Mouse (Mus musculus): Measurements from ENCODE around the gene Zdhhc20. TPM values are rescaled to one million over a fixed set of nuclear protein-coding genes. Genes with fewer than 3 reads are reported as not detected.
"Not testable (repeated sequence)": the region's sequence is repeated elsewhere in the genome, so short reads cannot be mapped to it uniquely, and the experiment has no call there.

The Zdhhc20 gene
- polyA plus RNA-seq, 1 experiment: 51.5 TPM

GRCm38 (mm10) chr14:57911316-57911715 lies 21.2 kb upstream of the Zdhhc20 start:
- no peak overlapping the region for H3K4me3 ChIP-seq (ENCODE audit: low read depth, low read length)
- H3K9me3 ChIP-seq (replicated peaks; ENCODE audit: control insufficient read depth, insufficient read depth, low read length, poor library complexity, severe bottlenecking): no peaks in the 10 kb centered on the region
- TF ChIP-seq EP300 (IDR thresholded peaks at IDR 0.05; ENCODE audit: insufficient read depth, low read depth, low read length): no peak
- TF ChIP-seq CTCF (IDR thresholded peaks at IDR 0.05; ENCODE audit: low read depth, low read length): no peak
- TF ChIP-seq POLR2A (IDR thresholded peaks at IDR 0.05; ENCODE audit: insufficient read depth, low read length): no peak
- H3K9ac ChIP-seq (ENCODE audit: low read depth, poor library complexity, severe bottlenecking): no peak overlapping the region; the same call in 1 of the 2 replicates
- H3K27ac ChIP-seq (ENCODE audit: insufficient read depth, low read length): peak overlapping the region; percentile 63; the same call in 1 of the 2 replicates
- H3K36me3 ChIP-seq (ENCODE audit: control insufficient read depth, insufficient read depth, low read length, poor library complexity, severe bottlenecking): no peaks in the 10 kb centered on the region
- H3K4me1 ChIP-seq (ENCODE audit: control insufficient read depth, insufficient read depth, low read length): peaks cover 9% of the 10 kb centered on the region
- H3K27me3 ChIP-seq (ENCODE audit: control insufficient read depth, insufficient read depth, low read length, poor library complexity, severe bottlenecking): no peaks in the 10 kb centered on the region

- H3K27me3 ChIP-seq (ENCODE audit: control insufficient read depth, insufficient read depth, low read length, poor library complexity, severe bottlenecking): no peaks in the 10 kb centered on the region
- no peaks in the 10 kb centered on the region for H3K36me3 ChIP-seq (ENCODE audit: control insufficient read depth, insufficient read depth, low read length, poor library complexity, severe bottlenecking)
- H3K9ac ChIP-seq (ENCODE audit: low read depth, poor library complexity, severe bottlenecking): 0 out of 2 replicates have a peak overlapping the region, but pooled peaks have one; percentile 13
- H3K4me3 ChIP-seq (ENCODE audit: low read depth, low read length): peak overlapping the region; percentile 18
- H3K4me1 ChIP-seq (ENCODE audit: control insufficient read depth, insufficient read depth, low read length): peaks cover 9% of the 10 kb centered on the region
- 0 out of 2 replicates have a peak overlapping the region, but pooled peaks have one; percentile 24 for H3K27ac ChIP-seq (ENCODE audit: insufficient read depth, low read length)
- H3K9me3 ChIP-seq (replicated peaks; ENCODE audit: control insufficient read depth, insufficient read depth, low read length, poor library complexity, severe bottlenecking): no peaks in the 10 kb centered on the region
- TF ChIP-seq EP300 (IDR thresholded peaks at IDR 0.05; ENCODE audit: insufficient read depth, low read depth, low read length) (peak; percentile 70; the same call in 1 of the 2 replicates), POLR2A (IDR thresholded peaks at IDR 0.05; ENCODE audit: insufficient read depth, low read length) (no peak), CTCF (IDR thresholded peaks at IDR 0.05; ENCODE audit: low read depth, low read length) (peak; percentile 89)
These were observed 20.5 kb upstream of the Zdhhc20 start for GRCm38 (mm10) chr14:57910501-57911068.

GRCm38 (mm10) chr14:57909297-57909696 lies 19.2 kb upstream of the Zdhhc20 start:
- no peak overlapping the region for H3K27ac ChIP-seq (ENCODE audit: insufficient read depth, low read length)
- H3K27me3 ChIP-seq (ENCODE audit: control insufficient read depth, insufficient read depth, low read length, poor library complexity, severe bottlenecking): no peaks in the 10 kb centered on the region
- H3K36me3 ChIP-seq (ENCODE audit: control insufficient read depth, insufficient read depth, low read length, poor library complexity, severe bottlenecking): no peaks in the 10 kb centered on the region
- no peak for TF ChIP-seq CTCF (IDR thresholded peaks at IDR 0.05; ENCODE audit: low read depth, low read length)
- TF ChIP-seq EP300 (IDR thresholded peaks at IDR 0.05; ENCODE audit: insufficient read depth, low read depth, low read length): no peak
- TF ChIP-seq POLR2A (IDR thresholded peaks at IDR 0.05; ENCODE audit: insufficient read depth, low read length): no peak
- H3K9ac ChIP-seq (ENCODE audit: low read depth, poor library complexity, severe bottlenecking): no peak overlapping the region
- H3K4me1 ChIP-seq (ENCODE audit: control insufficient read depth, insufficient read depth, low read length): peaks cover 9% of the 10 kb centered on the region
- H3K9me3 ChIP-seq (replicated peaks; ENCODE audit: control insufficient read depth, insufficient read depth, low read length, poor library complexity, severe bottlenecking): no peaks in the 10 kb centered on the region
- no peak overlapping the region for H3K4me3 ChIP-seq (ENCODE audit: low read depth, low read length)

GRCm38 (mm10) chr14:57908431-57908830 lies 18.4 kb upstream of the Zdhhc20 start:
- Histone ChIP-seq H3K4me1 (ENCODE audit: control insufficient read depth, insufficient read depth, low read length) (peaks cover 9% of the 10 kb centered on the region), H3K9me3 (replicated peaks; ENCODE audit: control insufficient read depth, insufficient read depth, low read length, poor library complexity, severe bottlenecking) (no peaks in the 10 kb centered on the region), H3K27ac (ENCODE audit: insufficient read depth, low read length) (peak overlapping the region; percentile 41), H3K4me3 (ENCODE audit: low read depth, low read length) (no peak overlapping the region), H3K27me3 (ENCODE audit: control insufficient read depth, insufficient read depth, low read length, poor library complexity, severe bottlenecking) (no peaks in the 10 kb centered on the region), H3K9ac (ENCODE audit: low read depth, poor library complexity, severe bottlenecking) (no peak overlapping the region), H3K36me3 (ENCODE audit: control insufficient read depth, insufficient read depth, low read length, poor library complexity, severe bottlenecking) (no peaks in the 10 kb centered on the region)
- TF ChIP-seq CTCF (IDR thresholded peaks at IDR 0.05; ENCODE audit: low read depth, low read length): no peak
- no peak for TF ChIP-seq POLR2A (IDR thresholded peaks at IDR 0.05; ENCODE audit: insufficient read depth, low read length)
- TF ChIP-seq EP300 (IDR thresholded peaks at IDR 0.05; ENCODE audit: insufficient read depth, low read depth, low read length): no peak

- H3K27ac ChIP-seq (ENCODE audit: insufficient read depth, low read length): no peak overlapping the region
- TF ChIP-seq POLR2A (IDR thresholded peaks at IDR 0.05; ENCODE audit: insufficient read depth, low read length) (no peak), EP300 (IDR thresholded peaks at IDR 0.05; ENCODE audit: insufficient read depth, low read depth, low read length) (no peak)
- H3K4me1 ChIP-seq (ENCODE audit: control insufficient read depth, insufficient read depth, low read length): no peaks in the 10 kb centered on the region
- no peaks in the 10 kb centered on the region for H3K27me3 ChIP-seq (ENCODE audit: control insufficient read depth, insufficient read depth, low read length, poor library complexity, severe bottlenecking)
- no peak overlapping the region for H3K9ac ChIP-seq (ENCODE audit: low read depth, poor library complexity, severe bottlenecking)
- H3K4me3 ChIP-seq (ENCODE audit: low read depth, low read length): no peak overlapping the region
- H3K36me3 ChIP-seq (ENCODE audit: control insufficient read depth, insufficient read depth, low read length, poor library complexity, severe bottlenecking): no peaks in the 10 kb centered on the region
- no peaks in the 10 kb centered on the region for H3K9me3 ChIP-seq (replicated peaks; ENCODE audit: control insufficient read depth, insufficient read depth, low read length, poor library complexity, severe bottlenecking)
These were observed 11.9 kb upstream of the Zdhhc20 start for GRCm38 (mm10) chr14:57901998-57902397.

GRCm38 (mm10) chr14:57896882-57897281 lies 6.8 kb upstream of the Zdhhc20 start:
- Histone ChIP-seq H3K27me3 (ENCODE audit: control insufficient read depth, insufficient read depth, low read length, poor library complexity, severe bottlenecking) (no peaks in the 10 kb centered on the region), H3K9me3 (replicated peaks; ENCODE audit: control insufficient read depth, insufficient read depth, low read length, poor library complexity, severe bottlenecking) (no peaks in the 10 kb centered on the region), H3K4me3 (ENCODE audit: low read depth, low read length) (no peak overlapping the region), H3K36me3 (ENCODE audit: control insufficient read depth, insufficient read depth, low read length, poor library complexity, severe bottlenecking) (no peaks in the 10 kb centered on the region), H3K9ac (ENCODE audit: low read depth, poor library complexity, severe bottlenecking) (no peak overlapping the region), H3K4me1 (ENCODE audit: control insufficient read depth, insufficient read depth, low read length) (no peaks in the 10 kb centered on the region), H3K27ac (ENCODE audit: insufficient read depth, low read length) (no peak overlapping the region)
- TF ChIP-seq CTCF (IDR thresholded peaks at IDR 0.05; ENCODE audit: low read depth, low read length) (no peak), EP300 (IDR thresholded peaks at IDR 0.05; ENCODE audit: insufficient read depth, low read depth, low read length) (no peak), POLR2A (IDR thresholded peaks at IDR 0.05; ENCODE audit: insufficient read depth, low read length) (no peak)

GRCm38 (mm10) chr14:57896088-57896871 lies 6.2 kb upstream of the Zdhhc20 start:
- H3K9me3 ChIP-seq (replicated peaks; ENCODE audit: control insufficient read depth, insufficient read depth, low read length, poor library complexity, severe bottlenecking); H3K4me3 ChIP-seq (ENCODE audit: low read depth, low read length); H3K9ac ChIP-seq (ENCODE audit: low read depth, poor library complexity, severe bottlenecking); H3K27me3 ChIP-seq (ENCODE audit: control insufficient read depth, insufficient read depth, low read length, poor library complexity, severe bottlenecking); H3K4me1 ChIP-seq (ENCODE audit: control insufficient read depth, insufficient read depth, low read length); H3K36me3 ChIP-seq (ENCODE audit: control insufficient read depth, insufficient read depth, low read length, poor library complexity, severe bottlenecking): not testable (repeated sequence)
- 0 out of 2 replicates have a peak overlapping the region, but pooled peaks have one; percentile 2 for H3K27ac ChIP-seq (ENCODE audit: insufficient read depth, low read length)

All from ES-Bruce4 (cell line).